Mouse (Mus musculus): Measurements from ENCODE around the gene 2610318N02Rik. TPM values are rescaled to one million over a fixed set of nuclear protein-coding genes. Genes with fewer than 3 reads are reported as not detected.

The 2610318N02Rik gene
- total RNA-seq, 2 experiments from 2014 or later, result 0.76 to 1.8 TPM

- TF ChIP-seq CTCF (conservative IDR thresholded peaks at IDR 0.05), result peak; percentile 65
- H3K4me3 ChIP-seq, result peak within 1 kb of the TSS; percentile 97
- DNase-seq (ENCODE audit: low spot score in 2 of 2), result peak; percentile 97 to 98
- H3K27ac ChIP-seq, result peak within 1 kb of the TSS; percentile 87
Observed at GRCm38 (mm10) chr16:17132089-17132905, 7.3 kb upstream of the 2610318N02Rik start, which contains the start of gene Sdf2l1. TSS of gene Sdf2l1 (minus strand) at chr16:17132383.

GRCm38 (mm10) chr16:17131191-17132088 lies 6.5 kb upstream of the 2610318N02Rik start:
- H3K27ac ChIP-seq, result peak overlapping the region; percentile 87
- no peak for DNase-seq (ENCODE audit: low spot score in 2 of 2)
- no peak for TF ChIP-seq CTCF (conservative IDR thresholded peaks at IDR 0.05)
- H3K4me3 ChIP-seq, result peak overlapping the region; percentile 97

- Histone ChIP-seq H3K27ac (no peak overlapping the region), H3K4me3 (no peak overlapping the region)
- DNase-seq (ENCODE audit: low spot score in 2 of 2), result peak; percentile 37 to 41
- TF ChIP-seq CTCF (conservative IDR thresholded peaks at IDR 0.05), result peak; percentile 73
Observed at GRCm38 (mm10) chr16:17127292-17127691, 2.3 kb upstream of the 2610318N02Rik start.

- DNase-seq (ENCODE audit: low spot score in 2 of 2), result no peak
- no peak for TF ChIP-seq CTCF (conservative IDR thresholded peaks at IDR 0.05)
- H3K27ac ChIP-seq, result no peak overlapping the region
- peak overlapping the region; percentile 37; the same call in 1 of the 2 replicates for H3K4me3 ChIP-seq
Observed at GRCm38 (mm10) chr16:17124119-17124870, 672 bp downstream of the 2610318N02Rik start.

- H3K4me3 ChIP-seq, result no peak overlapping the region
- H3K27ac ChIP-seq, result no peak overlapping the region
- no peak for DNase-seq (ENCODE audit: low spot score in 2 of 2)
- TF ChIP-seq CTCF (conservative IDR thresholded peaks at IDR 0.05), result no peak
Observed at GRCm38 (mm10) chr16:17121569-17121968, 3.4 kb downstream of the 2610318N02Rik start.

DNA sequence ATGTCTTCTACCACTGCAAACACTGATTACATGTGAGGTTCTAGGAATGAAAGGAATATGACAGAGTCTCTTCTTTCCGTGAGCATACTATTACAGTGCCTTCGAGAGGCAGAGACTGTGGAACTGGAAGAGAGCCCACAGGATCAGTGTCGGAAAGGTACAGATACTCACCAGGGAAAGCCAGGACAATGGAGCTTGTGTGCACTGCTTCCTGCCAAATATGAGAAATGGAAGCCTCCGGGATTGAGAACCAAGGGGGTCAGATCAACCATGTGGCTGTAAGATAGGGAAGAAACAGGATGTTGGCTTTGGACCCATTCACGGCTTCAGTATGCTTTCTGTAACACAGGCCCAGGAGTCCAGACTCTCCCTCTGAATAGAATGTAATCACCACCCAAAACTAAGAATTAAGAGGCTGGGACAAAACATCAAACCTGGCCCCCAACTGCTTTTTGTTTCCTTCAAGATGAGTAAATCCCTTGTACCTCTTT lies 7.6 kb downstream of the 2610318N02Rik start:
- no peak overlapping the region for H3K27ac ChIP-seq
- DNase-seq (ENCODE audit: low spot score in 2 of 2), result no peak
- no peak for TF ChIP-seq CTCF (conservative IDR thresholded peaks at IDR 0.05)

DNA sequence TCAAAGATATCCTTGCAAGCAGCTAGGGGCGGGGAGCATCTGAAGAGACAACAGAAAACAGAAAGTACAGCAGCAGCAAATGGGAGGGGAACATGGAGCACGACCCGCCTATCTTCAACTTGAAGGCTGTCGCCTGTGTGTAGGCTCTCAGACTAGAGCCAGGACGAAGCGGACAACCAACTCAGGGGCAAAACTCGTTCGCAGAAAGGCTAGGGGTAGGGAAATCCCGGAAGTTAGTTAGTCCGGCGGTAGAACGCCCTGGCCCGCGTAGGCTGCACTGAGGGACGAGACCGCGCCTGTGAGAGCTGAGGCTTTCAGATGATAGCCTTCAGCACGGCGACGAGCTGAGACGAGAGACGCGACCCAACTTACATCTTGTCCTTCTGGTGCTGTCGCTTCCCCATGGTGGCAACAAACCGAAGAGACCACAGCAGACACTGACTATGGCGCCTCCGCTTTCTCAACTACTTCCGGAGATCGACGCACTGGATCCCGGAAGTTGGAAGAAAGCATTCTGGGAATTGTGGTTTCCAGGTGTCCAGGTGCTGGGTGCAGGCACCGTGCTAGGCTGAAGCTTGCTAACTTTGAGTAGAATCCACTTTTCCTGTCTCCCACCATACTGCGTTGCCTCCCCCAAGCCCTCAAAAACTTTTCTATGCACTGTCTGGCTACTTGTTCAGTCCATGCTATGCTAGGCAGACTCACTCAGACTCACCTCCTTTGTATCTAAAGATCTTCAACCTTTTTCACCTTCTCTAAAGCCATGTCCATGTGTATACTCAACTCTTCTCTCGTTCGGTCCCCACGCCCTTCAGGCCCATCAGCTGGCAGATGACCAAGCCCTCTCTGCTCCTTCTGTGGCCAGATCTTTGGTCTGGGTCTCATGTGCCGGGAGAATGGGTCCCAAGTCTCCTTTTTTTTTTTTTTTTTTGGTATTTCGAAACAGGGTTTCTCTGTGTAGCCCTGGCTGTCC lies 13.9 kb downstream of the 2610318N02Rik start, which contains the start of gene Ppil2:
TSS of gene Ppil2 (minus strand) at position 487 of the 973 bp plus-strand sequence.
- H3K4me3 ChIP-seq, result peak within 1 kb of the TSS; percentile 79
- no peak for TF ChIP-seq CTCF (conservative IDR thresholded peaks at IDR 0.05)
- peak; percentile 76 to 80 for DNase-seq (ENCODE audit: low spot score in 2 of 2)
- H3K27ac ChIP-seq, result peak within 1 kb of the TSS; percentile 80

More for the DNA sequence above, 7.6 kb downstream of the 2610318N02Rik start:
- no peak overlapping the region for H3K4me3 ChIP-seq

DNA sequence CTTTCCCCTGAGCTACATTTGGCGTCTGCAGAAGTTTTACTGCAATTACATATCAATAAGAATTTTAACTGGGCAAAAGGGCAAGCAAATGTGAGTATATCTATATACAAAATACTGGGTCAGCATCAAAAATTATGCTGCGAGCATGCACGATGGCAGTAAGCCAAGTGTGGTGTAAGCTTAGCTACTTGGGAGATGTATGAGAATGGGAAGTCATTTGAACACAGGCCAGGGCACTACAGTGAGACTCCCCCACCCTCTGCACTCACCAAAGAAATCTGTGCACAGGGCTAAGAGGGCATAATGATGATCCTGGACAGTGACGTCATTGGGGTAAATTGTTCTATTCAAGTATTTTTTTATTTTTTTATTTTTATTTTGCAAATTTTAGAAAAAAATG lies 20.4 kb downstream of the 2610318N02Rik start:
- H3K27ac ChIP-seq, result no peak overlapping the region
- no peak for DNase-seq (ENCODE audit: low spot score in 2 of 2)
- TF ChIP-seq CTCF (conservative IDR thresholded peaks at IDR 0.05), result no peak
- H3K4me3 ChIP-seq, result no peak overlapping the region

GRCm38 (mm10) chr16:17102630-17103220 lies 22.2 kb downstream of the 2610318N02Rik start:
- TF ChIP-seq CTCF (conservative IDR thresholded peaks at IDR 0.05), result no peak
- no peak overlapping the region for H3K4me3 ChIP-seq
- DNase-seq (ENCODE audit: low spot score in 2 of 2), result no peak
- H3K27ac ChIP-seq, result no peak overlapping the region

DNA sequence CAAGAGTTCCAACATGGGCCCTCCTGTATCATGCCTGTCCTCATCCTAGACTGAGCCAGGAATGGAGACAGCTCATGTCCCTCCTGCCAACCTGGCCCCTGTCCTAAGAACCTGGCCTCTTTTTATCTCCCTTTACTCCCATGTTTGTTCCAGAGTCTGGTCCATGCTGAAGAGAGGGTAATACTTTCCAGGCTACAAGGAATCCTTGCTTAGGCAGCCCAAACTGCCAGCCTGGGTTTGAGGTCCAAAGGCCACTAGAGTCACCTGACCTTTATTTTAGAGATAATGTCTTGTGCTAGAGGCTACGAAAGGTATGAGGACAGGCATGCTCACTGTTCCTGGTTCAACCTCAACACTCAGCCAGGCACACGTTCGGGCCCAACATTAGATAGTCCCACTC lies 28.0 kb downstream of the 2610318N02Rik start:
- no peak for DNase-seq (ENCODE audit: low spot score in 2 of 2)
- no peak for TF ChIP-seq CTCF (conservative IDR thresholded peaks at IDR 0.05)
- no peak overlapping the region for H3K27ac ChIP-seq
- no peak overlapping the region for H3K4me3 ChIP-seq

DNA sequence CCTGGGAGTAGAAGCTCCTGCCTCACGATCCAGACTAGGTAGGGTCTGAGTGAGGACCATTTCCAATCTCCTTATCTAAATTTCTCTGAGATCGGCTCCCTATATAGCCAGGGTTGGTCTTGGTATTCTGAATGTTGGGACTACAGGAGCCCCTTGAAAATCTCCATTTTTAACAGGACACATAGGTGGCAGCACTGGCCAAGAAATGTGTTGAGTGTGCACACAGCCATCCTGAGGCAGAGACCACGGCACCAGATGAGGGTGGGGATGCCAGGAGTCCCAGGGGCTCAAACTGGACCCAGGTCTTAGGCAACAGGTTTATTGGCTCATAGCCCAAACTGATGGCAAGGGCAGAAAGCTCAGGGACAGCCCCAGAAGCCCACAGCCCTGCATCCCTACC lies 36.6 kb downstream of the 2610318N02Rik start:
- TF ChIP-seq CTCF (conservative IDR thresholded peaks at IDR 0.05), result peak; percentile 62
- no peak overlapping the region for H3K4me3 ChIP-seq
- DNase-seq (ENCODE audit: low spot score in 2 of 2), result no peak
- peak overlapping the region; percentile 39; the same call in 1 of the 2 replicates for H3K27ac ChIP-seq

All from layer of hippocampus, adult 2 months (tissue).